ENCODE assay signal across 22 mouse cellular contexts in the genomic region with DNA sequence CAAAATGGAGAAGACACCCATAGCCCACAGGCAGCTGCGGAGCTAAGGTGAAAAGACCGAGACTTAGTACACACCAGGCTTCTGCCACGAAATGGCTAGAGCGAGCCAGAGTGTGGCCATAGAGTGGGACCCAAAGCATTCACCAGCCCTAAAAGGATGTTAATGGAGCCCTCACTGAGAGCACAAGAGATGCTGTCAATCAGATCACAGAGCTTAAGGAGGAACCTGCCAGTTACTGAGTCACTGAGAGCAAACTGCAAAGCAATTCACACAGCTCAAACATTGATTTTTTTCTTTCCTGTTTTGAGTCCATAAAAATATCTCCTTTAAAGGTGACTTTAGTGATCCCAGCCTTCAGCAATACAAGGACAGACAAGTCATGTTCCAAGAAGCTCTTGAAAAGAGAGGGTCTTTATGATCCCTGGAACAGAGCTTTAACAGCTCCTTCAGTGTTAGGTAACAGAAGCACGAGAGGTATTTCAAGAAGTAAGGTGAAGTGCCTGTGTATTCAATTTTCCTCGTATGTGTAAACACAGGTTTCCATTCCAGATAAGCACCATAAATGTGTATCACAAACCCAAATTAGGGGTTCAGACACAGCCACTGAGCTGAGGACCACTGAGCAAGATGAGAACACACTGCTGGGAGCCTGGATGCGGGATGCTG.
DNase-seq lines count a peak whose midpoint lies in the region; ATAC-seq and TF ChIP-seq lines count a peak whose summit lies in the region.
"Had no signal": no experiment of that assay in that cellular context is flagged by ENCODE, and none has a peak within 500 bp of the region (broad histone marks: within the 10 kb centered on the region; RNA-seq: fewer than 3 reads in every experiment).

No protein-coding gene starts in this region.

- H3K27me3 ChIP-seq in forebrain, embryonic 11.5 days (ENCODE audit: control insufficient read depth, insufficient read depth, low read length) = no peaks in the 10 kb centered on the region
- H3K27me3 ChIP-seq in forebrain, embryonic 16.5 days (replicated peaks; ENCODE audit: control insufficient read depth, insufficient read depth, low read length) = no peaks in the 10 kb centered on the region
- H3K27me3 ChIP-seq in lung, postnatal 0 days (replicated peaks; ENCODE audit: insufficient read depth, low read length) = no peaks in the 10 kb centered on the region
- H3K27me3 ChIP-seq in midbrain, embryonic 16.5 days (ENCODE audit: control insufficient read depth, insufficient read depth, low read depth, low read length) = no peaks in the 10 kb centered on the region
- H3K27me3 ChIP-seq: hindbrain, embryonic 15.5 days; liver, embryonic 12.5 days had no signal

- H3K9me3 ChIP-seq in forebrain, embryonic 11.5 days (ENCODE audit: control insufficient read depth, low read length) = no peaks in the 10 kb centered on the region
- H3K9me3 ChIP-seq in forebrain, embryonic 16.5 days (ENCODE audit: control insufficient read depth, low read length) = no peaks in the 10 kb centered on the region
- no peaks in the 10 kb centered on the region for H3K9me3 ChIP-seq in lung, postnatal 0 days (ENCODE audit: low read length)
- no peaks in the 10 kb centered on the region for H3K9me3 ChIP-seq in midbrain, embryonic 16.5 days (replicated peaks; ENCODE audit: control insufficient read depth, low read length, poor library complexity, severe bottlenecking)
- H3K9me3 ChIP-seq: G1E; heart, embryonic 10.5 days; hindbrain, embryonic 15.5 days; liver, embryonic 12.5 days had no signal

- H3K4me3 ChIP-seq in forebrain, embryonic 11.5 days (ENCODE audit: low read depth, low read length) = no peak overlapping the region
- no peak overlapping the region for H3K4me3 ChIP-seq in forebrain, embryonic 16.5 days (replicated peaks; ENCODE audit: low read length)
- no peak overlapping the region for H3K4me3 ChIP-seq in lung, postnatal 0 days (ENCODE audit: low read depth, low read length)
- H3K4me3 ChIP-seq in midbrain, embryonic 16.5 days (ENCODE audit: low read depth, low read length) = no peak overlapping the region
- H3K4me3 ChIP-seq: gastrocnemius, adult 2 months; heart, embryonic 10.5 days; hindbrain, embryonic 15.5 days; left cerebral cortex, adult 2 months; liver, embryonic 12.5 days had no signal

- DNase-seq in forebrain, embryonic 11.5 days (ENCODE audit: low spot score) = no peak
- DNase-seq in lung, postnatal 0 days (ENCODE audit: low spot score) = peak; percentile 54
- DNase-seq in lung, postnatal 10 days = no peak
- peak; percentile 64 for DNase-seq in lung, postnatal 25 days (ENCODE audit: low spot score)
- DNase-seq in left cerebral cortex, adult 8-10 months (ENCODE audit: low spot score in 2 of 2) = no peak
- DNase-seq: adrenal gland, postnatal 36 days; cerebellum, postnatal 36 days; gastrocnemius, adult 2 months; kidney, adult 18-20 months; kidney, postnatal 36 days; layer of hippocampus, adult 9-11 months; retina, postnatal 1 day; thymus, adult 2 months had no signal

- H3K4me2 ChIP-seq in forebrain, embryonic 11.5 days (ENCODE audit: low read depth, low read length, severe bottlenecking) = no peak overlapping the region
- H3K4me2 ChIP-seq in forebrain, embryonic 16.5 days (ENCODE audit: low read length) = no peak overlapping the region
- no peak overlapping the region for H3K4me2 ChIP-seq in lung, postnatal 0 days (replicated peaks; ENCODE audit: low read depth, low read length)
- no peak overlapping the region for H3K4me2 ChIP-seq in midbrain, embryonic 16.5 days (ENCODE audit: low read length)
- H3K4me2 ChIP-seq: hindbrain, embryonic 15.5 days; liver, embryonic 12.5 days had no signal

- peak; percentile 92 for TF ChIP-seq EP300 in lung, postnatal 0 days (IDR thresholded peaks at IDR 0.05)

- H3K4me1 ChIP-seq in forebrain, embryonic 11.5 days (replicated peaks; ENCODE audit: control insufficient read depth, insufficient read depth, low read length) = peaks cover 59% of the 10 kb centered on the region
- peaks cover 64% of the 10 kb centered on the region for H3K4me1 ChIP-seq in forebrain, embryonic 16.5 days (replicated peaks; ENCODE audit: control insufficient read depth, insufficient read depth, low read length)
- peaks cover 7% of the 10 kb centered on the region; the same call in 1 of the 2 replicates for H3K4me1 ChIP-seq in lung, postnatal 0 days (ENCODE audit: insufficient read depth, low read depth, low read length)
- H3K4me1 ChIP-seq in midbrain, embryonic 16.5 days (ENCODE audit: control insufficient read depth, insufficient read depth, low read length) = peaks cover 42% of the 10 kb centered on the region
- H3K4me1 ChIP-seq: liver, embryonic 12.5 days had no signal

- H3K9ac ChIP-seq in forebrain, embryonic 11.5 days (ENCODE audit: low read length) = no peak overlapping the region
- H3K9ac ChIP-seq in forebrain, embryonic 16.5 days (replicated peaks; ENCODE audit: low read depth, low read length) = no peak overlapping the region
- H3K9ac ChIP-seq in lung, postnatal 0 days (replicated peaks; ENCODE audit: low read depth) = no peak overlapping the region
- H3K9ac ChIP-seq in midbrain, embryonic 16.5 days (ENCODE audit: low read depth, low read length) = no peak overlapping the region
- H3K9ac ChIP-seq: hindbrain, embryonic 15.5 days; liver, embryonic 12.5 days had no signal

- 52% methylated on average over 7 of the region's 7 CpGs for WGBS in forebrain, embryonic 11.5 days
- 40% methylated on average over 7 of the region's 7 CpGs for WGBS in forebrain, embryonic 16.5 days
- WGBS in lung, postnatal 0 days = 61% methylated on average over 7 of the region's 7 CpGs
- WGBS in midbrain, embryonic 16.5 days = 49% methylated on average over 7 of the region's 7 CpGs

- no peaks in the 10 kb centered on the region for H3K36me3 ChIP-seq in forebrain, embryonic 11.5 days (ENCODE audit: control insufficient read depth, insufficient read depth, low read length)
- no peaks in the 10 kb centered on the region for H3K36me3 ChIP-seq in forebrain, embryonic 16.5 days (ENCODE audit: control insufficient read depth, insufficient read depth)
- no peaks in the 10 kb centered on the region for H3K36me3 ChIP-seq in lung, postnatal 0 days (ENCODE audit: insufficient read depth, low read length)
- no peaks in the 10 kb centered on the region for H3K36me3 ChIP-seq in midbrain, embryonic 16.5 days (ENCODE audit: control insufficient read depth, insufficient read depth, low read length)
- H3K36me3 ChIP-seq: G1E; heart, embryonic 10.5 days; hindbrain, embryonic 15.5 days; liver, embryonic 12.5 days had no signal

- peak overlapping the region; percentile 98 for H3K27ac ChIP-seq in forebrain, embryonic 11.5 days (ENCODE audit: low read depth, low read length)
- H3K27ac ChIP-seq in forebrain, embryonic 16.5 days (ENCODE audit: low read length) = no peak overlapping the region; the same call in 1 of the 2 replicates
- no peak overlapping the region for H3K27ac ChIP-seq in lung, postnatal 0 days (ENCODE audit: low read length)
- peak overlapping the region; percentile 67 for H3K27ac ChIP-seq in midbrain, embryonic 16.5 days (ENCODE audit: low read length)
- H3K27ac ChIP-seq: gastrocnemius, adult 2 months; heart, embryonic 10.5 days; hindbrain, embryonic 15.5 days; left cerebral cortex, adult 2 months; liver, embryonic 12.5 days; macrophage had no signal

- ATAC-seq in forebrain, embryonic 11.5 days (replicated peaks; ENCODE audit: low FRiP score) = no peak
- no peak for ATAC-seq in forebrain, embryonic 16.5 days
- peak; percentile 71 for ATAC-seq in lung, postnatal 0 days
- ATAC-seq in midbrain, embryonic 16.5 days = no peak
- ATAC-seq in CD4-positive, CD25-positive, alpha-beta regulatory T cell, adult 4 months = no peak
- ATAC-seq: liver, embryonic 12.5 days had no signal

- no peak for TF ChIP-seq CTCF in lung, postnatal 0 days (IDR thresholded peaks at IDR 0.05)

Comparison
In these comparisons a context has a peak if more than half of its experiments do, and no peak if none do; other contexts are left out.
1. DNase-seq: peak in lung, postnatal 0 days (single experiment) and lung, postnatal 25 days (single experiment); none in forebrain, embryonic 11.5 days (single experiment), lung, postnatal 10 days (single experiment) and left cerebral cortex, adult 8-10 months (0 of 2).
2. H3K27ac ChIP-seq: peak in forebrain, embryonic 11.5 days (single experiment) and midbrain, embryonic 16.5 days (single experiment); none in forebrain, embryonic 16.5 days (single experiment) and lung, postnatal 0 days (single experiment).